Mouse (Mus musculus) gastrocnemius, postnatal 14 days (tissue): ENCODE measurements around the gene A830031A19Rik. TPM values are rescaled to one million over a fixed set of nuclear protein-coding genes. Genes with fewer than 3 reads are reported as not detected.

Experiments used
- DNase-seq: peaks from one replicate; pipeline ENCODE4 v3.0.0; 2021; ENCODE audit warnings: mixed read lengths
- intact Hi-C: fragments of 180-260 bp; cut with DNase I; formaldehyde crosslinking; loops from one replicate; pipeline ENCODE4 v1.15.1; 2025; ENCODE audit warnings: low total_unique reads
- total RNA-seq, 2 experiments: library from RNA; stranded (reverse); gene quantifications; 2 replicates each; pipeline ENCODE4 v1.2.3; 2021

The A830031A19Rik gene
- total RNA-seq, 2 experiments from 2014 or later, result not detected

GRCm38 (mm10) chr11:24078706-24079316 is 4.0 kb upstream of the A830031A19Rik start:
- DNase-seq, result no peak

GRCm38 (mm10) chr11:24077795-24078705 is 3.2 kb upstream of the A830031A19Rik start, which contains the start of gene Bcl11a:
TSS of gene Bcl11a (plus strand) at chr11:24078056.
- intact Hi-C loops, result no loop called here
- no peak for DNase-seq

More at GRCm38 (mm10) chr11:24078706-24079316, 4.0 kb upstream of the A830031A19Rik start:
- intact Hi-C loops, result no loop called here

GRCm38 (mm10) chr11:24076821-24077730 is 2.2 kb upstream of the A830031A19Rik start:
- intact Hi-C loops, result no loop called here
- peak; percentile 36 for DNase-seq

GRCm38 (mm10) chr11:24076127-24076650 is 1.3 kb upstream of the A830031A19Rik start:
- intact Hi-C loops, result no loop called here
- DNase-seq, result peak; percentile 32

- intact Hi-C loops, result no loop called here
- DNase-seq, result no peak
Measured at GRCm38 (mm10) chr11:24075486-24076126, 752 bp upstream of the A830031A19Rik start.

- no peak for DNase-seq
- intact Hi-C loops, result no loop called here
Measured at GRCm38 (mm10) chr11:24074021-24074591, 748 bp downstream of the A830031A19Rik start.

- DNase-seq, result no peak
- intact Hi-C loops, result no loop called here
Measured at GRCm38 (mm10) chr11:24065313-24065712, 9.5 kb downstream of the A830031A19Rik start.

- intact Hi-C loops, result no loop called here
- no peak for DNase-seq
Measured at GRCm38 (mm10) chr11:24064221-24064620, 10.6 kb downstream of the A830031A19Rik start.

GRCm38 (mm10) chr11:24062495-24063096 is 12.3 kb downstream of the A830031A19Rik start:
- DNase-seq, result no peak
- intact Hi-C loops, result no loop called here

- intact Hi-C loops, result no loop called here
- no peak for DNase-seq
Measured at GRCm38 (mm10) chr11:24061819-24062218, 13.0 kb downstream of the A830031A19Rik start.

- intact Hi-C loops, result no loop called here
Measured at GRCm38 (mm10) chr11:24060428-24060827, 14.4 kb downstream of the A830031A19Rik start.

GRCm38 (mm10) chr11:24059137-24059536 is 15.7 kb downstream of the A830031A19Rik start:
- DNase-seq, result no peak
- intact Hi-C loops, result no loop called here

More at GRCm38 (mm10) chr11:24060428-24060827, 14.4 kb downstream of the A830031A19Rik start:
- no peak for DNase-seq

- DNase-seq, result no peak
- intact Hi-C loops, result no loop called here
Measured at GRCm38 (mm10) chr11:24052882-24053281, 22.0 kb downstream of the A830031A19Rik start.

- intact Hi-C loops, result no loop called here
- no peak for DNase-seq
Measured at GRCm38 (mm10) chr11:24050032-24050757, 24.7 kb downstream of the A830031A19Rik start.

- DNase-seq, result peak; percentile 76
- intact Hi-C loops, result no loop called here
Measured at GRCm38 (mm10) chr11:24049226-24050031, 25.4 kb downstream of the A830031A19Rik start.

- intact Hi-C loops, result no loop called here
Measured at GRCm38 (mm10) chr11:24044025-24044424, 30.8 kb downstream of the A830031A19Rik start.

GRCm38 (mm10) chr11:24020760-24021159 is 54.1 kb downstream of the A830031A19Rik start:
- no peak for DNase-seq
- intact Hi-C loops, result no loop called here

More at GRCm38 (mm10) chr11:24044025-24044424, 30.8 kb downstream of the A830031A19Rik start:
- no peak for DNase-seq
